Mouse (Mus musculus): Measurements from ENCODE around the gene P2ry14. TPM values are rescaled to one million over a fixed set of nuclear protein-coding genes. Genes with fewer than 3 reads are reported as not detected.

P2ry14 gene
- polyA plus RNA-seq, 1 experiment from 2014 or later = 2.7 TPM

- Histone ChIP-seq H3K4me3 (ENCODE audit: low read depth, low read length) (no peak overlapping the region), H3K4me1 (ENCODE audit: control insufficient read depth, insufficient read depth, low read length) (no peaks in the 10 kb centered on the region), H3K27ac (ENCODE audit: low read length) (no peak overlapping the region), H3K9me3 (ENCODE audit: control insufficient read depth, low read depth, low read length) (no peaks in the 10 kb centered on the region), H3K36me3 (ENCODE audit: control insufficient read depth, insufficient read depth, low read length) (no peaks in the 10 kb centered on the region), H3K4me2 (replicated peaks; ENCODE audit: low read depth, low read length) (no peak overlapping the region), H3K9ac (replicated peaks; ENCODE audit: low read depth, low read length) (no peak overlapping the region), H3K27me3 (ENCODE audit: control insufficient read depth, insufficient read depth, low read length) (no peaks in the 10 kb centered on the region)
- ATAC-seq (ENCODE audit: insufficient number of reproducible peaks, insufficient read depth, low FRiP score, low read depth) = no peak
- 71% methylated on average over 5 of the region's 5 CpGs for WGBS
Observed at GRCm38 (mm10) chr3:59176871-59177270, 23.5 kb upstream of the P2ry14 start.

GRCm38 (mm10) chr3:59175234-59175633 lies 21.8 kb upstream of the P2ry14 start:
- WGBS = 19% methylated on average over 5 of the region's 5 CpGs
- Histone ChIP-seq H3K4me2 (replicated peaks; ENCODE audit: low read depth, low read length) (no peak overlapping the region), H3K9me3 (ENCODE audit: control insufficient read depth, low read depth, low read length) (no peaks in the 10 kb centered on the region), H3K4me3 (ENCODE audit: low read depth, low read length) (no peak overlapping the region), H3K27ac (ENCODE audit: low read length) (no peak overlapping the region), H3K36me3 (ENCODE audit: control insufficient read depth, insufficient read depth, low read length) (no peaks in the 10 kb centered on the region), H3K4me1 (ENCODE audit: control insufficient read depth, insufficient read depth, low read length) (no peaks in the 10 kb centered on the region), H3K9ac (replicated peaks; ENCODE audit: low read depth, low read length) (no peak overlapping the region), H3K27me3 (ENCODE audit: control insufficient read depth, insufficient read depth, low read length) (no peaks in the 10 kb centered on the region)
- ATAC-seq (ENCODE audit: insufficient number of reproducible peaks, insufficient read depth, low FRiP score, low read depth) = no peak

DNA sequence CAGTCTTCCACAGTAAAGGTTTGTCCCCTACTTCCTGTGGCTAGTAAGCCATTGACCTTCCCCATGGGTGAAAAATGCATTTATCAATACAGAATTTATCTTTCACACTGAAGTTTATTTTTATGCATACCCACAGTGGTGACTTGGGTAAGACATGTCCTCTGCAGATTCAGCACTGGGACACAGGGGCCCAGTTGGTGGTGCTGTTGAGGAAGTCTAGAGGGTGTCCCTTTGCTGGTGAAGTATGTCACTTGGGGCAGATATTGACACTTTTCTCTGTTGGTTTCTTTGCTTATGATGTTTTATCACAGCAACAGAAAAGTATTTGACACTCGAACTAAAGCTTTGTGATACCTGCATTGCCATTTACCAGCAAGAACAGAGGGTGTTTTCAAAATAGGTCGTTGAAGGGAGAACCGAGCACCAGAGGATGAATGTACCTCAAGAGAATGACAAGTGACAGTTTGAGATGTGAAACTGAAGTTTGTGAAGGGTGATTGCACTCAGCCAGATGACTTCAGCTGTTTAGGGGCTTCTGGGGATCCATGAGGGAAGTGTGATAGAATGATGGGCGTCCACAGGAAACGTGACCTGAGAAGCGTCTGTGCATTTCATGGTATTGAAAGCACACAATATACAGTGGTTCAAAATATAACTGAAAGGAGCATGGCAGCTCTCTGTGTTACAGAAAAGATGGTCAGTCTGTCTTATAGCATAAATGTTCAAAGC lies 21.2 kb upstream of the P2ry14 start:
- Histone ChIP-seq H3K36me3 (ENCODE audit: control insufficient read depth, insufficient read depth, low read length) (no peaks in the 10 kb centered on the region), H3K4me1 (ENCODE audit: control insufficient read depth, insufficient read depth, low read length) (peaks cover 3% of the 10 kb centered on the region; the same call in 1 of the 2 replicates), H3K4me3 (ENCODE audit: low read depth, low read length) (no peak overlapping the region), H3K9me3 (ENCODE audit: control insufficient read depth, low read depth, low read length) (no peaks in the 10 kb centered on the region), H3K4me2 (replicated peaks; ENCODE audit: low read depth, low read length) (no peak overlapping the region), H3K27ac (ENCODE audit: low read length) (no peak overlapping the region), H3K9ac (replicated peaks; ENCODE audit: low read depth, low read length) (no peak overlapping the region), H3K27me3 (ENCODE audit: control insufficient read depth, insufficient read depth, low read length) (no peaks in the 10 kb centered on the region)
- no peak for ATAC-seq (ENCODE audit: insufficient number of reproducible peaks, insufficient read depth, low FRiP score, low read depth)
- 75% methylated on average over 6 of the region's 6 CpGs for WGBS

GRCm38 (mm10) chr3:59169921-59170627 lies 16.7 kb upstream of the P2ry14 start:
- no peak overlapping the region for H3K27ac ChIP-seq (ENCODE audit: low read length)
- no peak for ATAC-seq (ENCODE audit: insufficient number of reproducible peaks, insufficient read depth, low FRiP score, low read depth)
- 38% methylated on average over 2 of the region's 2 CpGs for WGBS
- H3K9ac ChIP-seq (replicated peaks; ENCODE audit: low read depth, low read length) = no peak overlapping the region
- no peaks in the 10 kb centered on the region for H3K27me3 ChIP-seq (ENCODE audit: control insufficient read depth, insufficient read depth, low read length)
- H3K4me3 ChIP-seq (ENCODE audit: low read depth, low read length) = no peak overlapping the region
- no peaks in the 10 kb centered on the region for H3K36me3 ChIP-seq (ENCODE audit: control insufficient read depth, insufficient read depth, low read length)
- no peaks in the 10 kb centered on the region for H3K9me3 ChIP-seq (ENCODE audit: control insufficient read depth, low read depth, low read length)
- peaks cover 3% of the 10 kb centered on the region; the same call in 1 of the 2 replicates for H3K4me1 ChIP-seq (ENCODE audit: control insufficient read depth, insufficient read depth, low read length)
- H3K4me2 ChIP-seq (replicated peaks; ENCODE audit: low read depth, low read length) = no peak overlapping the region

GRCm38 (mm10) chr3:59169215-59169614 lies 15.8 kb upstream of the P2ry14 start:
- no peak for ATAC-seq (ENCODE audit: insufficient number of reproducible peaks, insufficient read depth, low FRiP score, low read depth)
- no peaks in the 10 kb centered on the region for H3K9me3 ChIP-seq (ENCODE audit: control insufficient read depth, low read depth, low read length)
- 74% methylated on average over 4 of the region's 4 CpGs for WGBS
- H3K4me2 ChIP-seq (replicated peaks; ENCODE audit: low read depth, low read length) = no peak overlapping the region
- H3K27me3 ChIP-seq (ENCODE audit: control insufficient read depth, insufficient read depth, low read length) = no peaks in the 10 kb centered on the region
- no peak overlapping the region for H3K27ac ChIP-seq (ENCODE audit: low read length)
- no peaks in the 10 kb centered on the region for H3K36me3 ChIP-seq (ENCODE audit: control insufficient read depth, insufficient read depth, low read length)
- no peak overlapping the region for H3K9ac ChIP-seq (replicated peaks; ENCODE audit: low read depth, low read length)
- peaks cover 3% of the 10 kb centered on the region; the same call in 1 of the 2 replicates for H3K4me1 ChIP-seq (ENCODE audit: control insufficient read depth, insufficient read depth, low read length)
- no peak overlapping the region for H3K4me3 ChIP-seq (ENCODE audit: low read depth, low read length)

GRCm38 (mm10) chr3:59168476-59168875 lies 15.1 kb upstream of the P2ry14 start:
- H3K36me3 ChIP-seq (ENCODE audit: control insufficient read depth, insufficient read depth, low read length) = no peaks in the 10 kb centered on the region
- no peak overlapping the region for H3K27ac ChIP-seq (ENCODE audit: low read length)
- H3K4me1 ChIP-seq (ENCODE audit: control insufficient read depth, insufficient read depth, low read length) = peaks cover 3% of the 10 kb centered on the region; the same call in 1 of the 2 replicates
- no peak for ATAC-seq (ENCODE audit: insufficient number of reproducible peaks, insufficient read depth, low FRiP score, low read depth)
- no peak overlapping the region for H3K4me2 ChIP-seq (replicated peaks; ENCODE audit: low read depth, low read length)
- H3K9me3 ChIP-seq (ENCODE audit: control insufficient read depth, low read depth, low read length) = no peaks in the 10 kb centered on the region
- H3K4me3 ChIP-seq (ENCODE audit: low read depth, low read length) = no peak overlapping the region
- H3K27me3 ChIP-seq (ENCODE audit: control insufficient read depth, insufficient read depth, low read length) = no peaks in the 10 kb centered on the region
- 87% methylated on average over 6 of the region's 6 CpGs for WGBS
- no peak overlapping the region for H3K9ac ChIP-seq (replicated peaks; ENCODE audit: low read depth, low read length)

DNA sequence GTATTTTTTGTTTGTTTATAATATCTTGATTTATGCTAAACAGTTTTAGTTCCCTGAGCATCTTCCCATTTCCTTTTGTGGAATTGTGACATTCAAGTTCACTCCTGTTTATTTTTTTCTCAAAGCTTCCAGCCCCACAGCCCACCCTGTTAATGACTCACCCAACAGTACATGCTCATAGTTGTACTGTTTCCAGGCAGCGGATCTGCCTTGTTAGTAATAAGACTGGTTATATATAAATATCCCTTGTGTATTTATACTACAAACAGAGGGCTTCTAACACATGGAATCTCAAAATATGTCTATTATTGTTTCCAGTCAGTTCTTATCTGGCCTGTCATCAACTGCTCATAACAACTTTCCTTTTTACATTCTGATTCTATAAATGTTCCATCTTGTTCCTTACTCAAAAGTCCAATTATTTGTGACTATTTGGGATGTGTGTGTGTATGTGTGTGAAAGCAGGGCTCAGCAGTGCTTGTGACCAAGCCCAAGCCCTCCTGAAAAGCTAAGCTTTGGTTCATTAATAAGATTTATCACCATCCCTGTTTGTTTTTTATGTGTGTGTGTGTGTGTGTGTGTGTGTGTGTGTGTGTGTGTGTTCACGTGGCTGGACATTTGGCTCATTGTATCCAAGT lies 14.1 kb upstream of the P2ry14 start:
- Histone ChIP-seq H3K36me3 (ENCODE audit: control insufficient read depth, insufficient read depth, low read length) (no peaks in the 10 kb centered on the region), H3K9ac (replicated peaks; ENCODE audit: low read depth, low read length) (no peak overlapping the region)

DNA sequence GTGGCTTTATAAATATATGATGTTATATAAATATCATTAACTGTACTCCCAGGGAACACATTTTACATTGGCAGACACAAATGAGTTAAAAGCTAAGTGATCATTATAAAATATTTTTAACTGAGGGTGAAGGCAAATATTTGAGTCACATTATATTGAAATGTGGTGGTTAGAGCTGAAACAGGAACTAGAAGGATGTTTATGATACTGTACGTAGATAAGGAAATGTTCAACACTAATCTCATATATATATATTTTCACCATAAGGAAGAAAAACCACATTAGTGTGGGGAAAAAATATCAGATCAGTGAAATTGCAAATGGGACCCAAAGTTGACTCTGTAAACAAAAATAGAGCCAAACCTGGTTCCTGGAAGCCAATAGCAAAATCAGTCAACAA lies 7.0 kb upstream of the P2ry14 start:
- H3K27ac ChIP-seq (ENCODE audit: low read length) = no peak overlapping the region
- H3K4me1 ChIP-seq (ENCODE audit: control insufficient read depth, insufficient read depth, low read length) = no peaks in the 10 kb centered on the region
- no peak overlapping the region for H3K4me3 ChIP-seq (ENCODE audit: low read depth, low read length)
- no peaks in the 10 kb centered on the region for H3K36me3 ChIP-seq (ENCODE audit: control insufficient read depth, insufficient read depth, low read length)
- no peak overlapping the region for H3K4me2 ChIP-seq (replicated peaks; ENCODE audit: low read depth, low read length)
- no peaks in the 10 kb centered on the region for H3K27me3 ChIP-seq (ENCODE audit: control insufficient read depth, insufficient read depth, low read length)
- 73% methylated on average over 1 of the region's 1 CpGs for WGBS
- no peaks in the 10 kb centered on the region for H3K9me3 ChIP-seq (ENCODE audit: control insufficient read depth, low read depth, low read length)
- no peak overlapping the region for H3K9ac ChIP-seq (replicated peaks; ENCODE audit: low read depth, low read length)
- ATAC-seq (ENCODE audit: insufficient number of reproducible peaks, insufficient read depth, low FRiP score, low read depth) = no peak

More for the DNA sequence above, 14.1 kb upstream of the P2ry14 start:
- Histone ChIP-seq H3K4me3 (ENCODE audit: low read depth, low read length) (no peak overlapping the region), H3K27me3 (ENCODE audit: control insufficient read depth, insufficient read depth, low read length) (no peaks in the 10 kb centered on the region), H3K9me3 (ENCODE audit: control insufficient read depth, low read depth, low read length) (no peaks in the 10 kb centered on the region), H3K27ac (ENCODE audit: low read length) (no peak overlapping the region), H3K4me1 (ENCODE audit: control insufficient read depth, insufficient read depth, low read length) (peaks cover 3% of the 10 kb centered on the region; the same call in 1 of the 2 replicates), H3K4me2 (replicated peaks; ENCODE audit: low read depth, low read length) (no peak overlapping the region)
- ATAC-seq (ENCODE audit: insufficient number of reproducible peaks, insufficient read depth, low FRiP score, low read depth) = peak; percentile 28; the same call in 1 of the 2 replicates
- WGBS = 48% methylated on average over 2 of the region's 2 CpGs

All from stomach, embryonic 14.5 days (tissue).